Mouse (Mus musculus) adrenal gland, postnatal 14 days (tissue): ENCODE measurements around the gene Nudt3. TPM values are rescaled to one million over a fixed set of nuclear protein-coding genes. Genes with fewer than 3 reads are reported as not detected.

ENCODE experiments used
- DNase-seq: peaks from one replicate; pipeline ENCODE4 v3.0.0; 2021; ENCODE audit warnings: mixed read lengths
- total RNA-seq: library from RNA; stranded (reverse); gene quantifications from 2 replicates; pipeline ENCODE4 v1.2.3, GENCODE M21; 2021

Gene Nudt3
- total RNA-seq, 1 experiment from 2014 or later = 162 TPM

DNA sequence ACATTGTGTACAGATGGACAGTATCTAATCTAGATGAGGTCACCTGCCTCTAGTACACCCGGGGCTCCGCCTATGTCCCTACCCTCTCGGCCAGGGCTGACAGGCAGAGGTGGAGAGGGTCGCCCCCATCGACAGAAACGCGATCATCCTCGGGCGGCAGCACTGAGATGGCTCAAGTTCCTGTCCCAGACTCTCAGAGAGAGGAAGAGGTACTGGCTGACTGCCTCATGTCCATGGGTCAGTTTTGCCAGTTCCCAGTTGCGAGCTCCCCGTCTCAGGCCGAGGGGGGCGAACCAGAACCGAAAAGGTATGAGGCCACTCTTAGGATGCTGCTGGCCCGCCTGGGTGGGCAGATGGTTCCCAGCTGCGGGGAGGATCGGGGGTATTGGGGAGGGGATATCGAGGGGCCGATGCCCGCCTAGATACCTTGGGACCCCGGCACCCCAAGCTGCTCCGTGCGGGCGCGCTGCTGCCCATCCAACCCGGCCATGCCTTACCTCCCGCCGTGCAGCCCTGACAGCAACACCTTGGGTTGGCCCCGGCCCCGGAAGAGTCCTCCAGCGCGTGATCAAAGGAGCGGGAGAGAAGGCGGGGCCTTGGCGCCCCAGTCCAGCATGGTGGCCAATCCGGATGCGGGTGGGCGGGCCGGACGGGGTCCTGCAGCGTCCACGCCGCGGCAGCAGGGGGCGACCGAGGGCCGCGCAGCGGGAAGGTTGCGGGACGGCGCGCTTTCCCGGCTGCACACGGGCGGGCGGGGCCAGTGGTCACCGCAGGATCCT, 57.9 kb downstream of the Nudt3 start, which contains the start of gene AI413582:
TSS of gene AI413582 (minus strand) at position 594 of the 779 bp plus-strand sequence.
- DNase-seq = peak; percentile 98

GRCm38 (mm10) chr17:27564391-27565162, 58.7 kb downstream of the Nudt3 start:
- DNase-seq = peak; percentile 46

DNA sequence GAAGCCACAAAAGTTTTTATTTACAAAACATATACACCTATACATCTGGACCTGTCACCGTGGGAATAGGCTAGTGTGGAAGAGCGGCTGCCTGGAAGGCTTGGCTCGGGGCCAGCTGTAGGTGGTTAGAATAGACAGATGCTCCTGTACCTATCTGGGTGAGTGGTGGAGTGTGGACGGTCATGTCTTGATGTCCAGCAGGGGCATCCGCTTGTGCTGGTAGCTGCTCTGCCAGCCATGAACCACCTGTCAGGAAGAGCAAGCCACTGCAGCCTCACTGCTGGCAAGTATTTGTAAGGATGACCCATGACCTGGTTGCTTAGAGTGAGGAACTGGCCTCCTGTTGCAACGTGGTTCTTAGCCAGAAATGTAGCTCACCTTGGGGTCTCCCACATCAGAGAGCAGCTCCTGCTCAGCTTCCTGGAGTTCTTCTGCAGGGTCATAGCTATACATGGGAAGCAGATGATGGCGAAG, 59.5 kb downstream of the Nudt3 start:
- DNase-seq = no peak

GRCm38 (mm10) chr17:27561809-27562526, 61.3 kb downstream of the Nudt3 start:
- peak; percentile 88 for DNase-seq

GRCm38 (mm10) chr17:27560926-27561480, 62.3 kb downstream of the Nudt3 start:
- DNase-seq = no peak

DNA sequence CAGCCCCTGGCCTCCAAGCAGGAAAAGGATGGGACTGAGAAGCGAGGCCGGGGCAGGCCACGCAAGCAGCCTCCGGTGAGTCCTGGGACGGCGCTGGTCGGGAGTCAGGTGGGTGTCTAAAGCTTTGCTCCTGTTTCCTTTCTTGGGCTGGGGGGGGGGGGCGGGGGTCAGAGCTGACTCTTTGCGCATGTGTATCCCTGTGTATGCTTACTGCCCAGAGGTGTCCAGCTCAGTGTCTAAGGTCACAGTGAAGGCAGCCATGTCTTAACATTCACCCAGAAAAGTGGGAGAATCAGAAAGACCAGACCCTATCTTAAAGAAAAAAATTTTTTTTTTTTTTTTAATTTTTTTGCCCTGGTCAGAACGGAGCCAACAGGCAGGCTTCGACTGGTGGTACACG, 63.7 kb downstream of the Nudt3 start:
- DNase-seq = no peak

GRCm38 (mm10) chr17:27558845-27559244, 64.5 kb downstream of the Nudt3 start:
- no peak for DNase-seq

DNA sequence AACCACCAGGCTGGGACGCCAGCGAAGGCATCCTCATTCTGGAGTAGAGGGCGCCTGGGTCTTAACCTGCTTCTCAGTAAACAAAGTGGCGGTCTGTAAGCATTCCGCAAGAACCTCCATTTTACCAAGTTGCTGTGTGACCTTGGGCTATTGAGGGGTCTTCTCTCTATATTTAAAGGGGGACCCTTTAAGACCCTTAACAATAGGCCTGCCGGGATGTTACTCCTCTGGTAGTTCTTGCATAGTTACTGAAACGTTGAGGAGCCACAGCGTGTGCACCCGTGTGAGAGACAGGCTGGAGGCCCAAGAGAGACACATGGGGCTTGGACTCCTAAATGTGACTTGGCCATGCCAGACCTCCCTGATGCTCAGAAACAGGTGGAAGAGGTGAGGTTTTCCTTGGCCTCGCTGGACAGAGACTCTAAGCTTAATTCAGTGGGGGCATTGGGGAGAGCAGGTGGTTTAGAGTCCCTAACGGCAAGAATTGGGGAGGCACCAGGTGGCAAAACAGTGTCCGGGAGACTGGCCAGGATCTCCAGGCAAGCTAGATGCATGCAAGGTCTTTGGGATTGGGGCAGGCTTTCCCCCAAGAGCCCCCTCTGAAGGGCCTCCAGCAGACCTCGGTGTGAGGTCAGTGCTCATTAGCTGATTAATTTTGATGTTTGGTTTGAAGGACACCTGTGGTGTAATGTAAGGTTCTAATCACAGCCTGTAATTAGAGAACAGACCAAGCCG, 65.2 kb downstream of the Nudt3 start:
- DNase-seq = no peak

DNA sequence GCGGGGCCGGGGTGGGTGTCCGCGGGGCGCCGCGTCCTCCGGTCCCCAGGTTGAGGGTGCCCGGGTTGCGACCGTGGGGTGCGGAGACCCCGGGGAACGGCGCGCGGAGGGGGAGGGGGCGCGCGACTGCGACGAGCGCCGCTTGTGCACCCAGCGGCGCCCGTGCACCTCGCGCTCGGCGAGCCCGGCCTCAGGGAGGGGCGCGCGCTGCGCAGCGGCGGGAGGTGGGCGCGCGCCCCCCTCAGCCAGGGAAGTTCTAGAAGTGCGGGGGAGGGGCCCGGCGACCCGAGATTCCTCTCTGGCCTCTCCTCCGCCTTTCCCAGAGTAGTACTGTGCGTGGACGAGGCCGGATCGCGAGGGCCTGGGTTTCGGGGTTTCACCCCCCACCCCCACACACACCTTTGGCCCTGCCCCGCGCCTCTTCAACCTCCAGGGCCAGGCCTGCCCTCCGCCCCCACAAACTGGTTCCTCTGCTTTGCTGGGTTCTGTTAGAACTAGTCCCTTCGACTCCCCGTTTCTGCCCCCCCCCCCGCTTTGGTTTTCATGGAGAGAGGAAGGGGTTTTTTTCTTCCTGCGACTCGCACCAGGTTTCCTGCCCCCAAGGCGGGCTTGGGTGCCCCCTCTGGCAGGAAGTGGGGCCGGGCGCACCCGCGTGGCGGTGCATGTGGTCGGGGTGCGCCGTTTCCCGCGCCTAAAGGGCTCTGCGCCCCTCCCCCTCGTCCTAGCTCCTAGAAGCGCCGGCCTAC, 65.9 kb downstream of the Nudt3 start:
- peak; percentile 67 for DNase-seq

- DNase-seq = peak; percentile 94
These were observed 66.8 kb downstream of the Nudt3 start, which contains the start of gene Hmga1 for GRCm38 (mm10) chr17:27556315-27557011. Hmga1 (plus strand) TSS chr17:27556497.

- DNase-seq = peak; percentile 87
These were observed 67.7 kb downstream of the Nudt3 start for GRCm38 (mm10) chr17:27555512-27556172.

DNA sequence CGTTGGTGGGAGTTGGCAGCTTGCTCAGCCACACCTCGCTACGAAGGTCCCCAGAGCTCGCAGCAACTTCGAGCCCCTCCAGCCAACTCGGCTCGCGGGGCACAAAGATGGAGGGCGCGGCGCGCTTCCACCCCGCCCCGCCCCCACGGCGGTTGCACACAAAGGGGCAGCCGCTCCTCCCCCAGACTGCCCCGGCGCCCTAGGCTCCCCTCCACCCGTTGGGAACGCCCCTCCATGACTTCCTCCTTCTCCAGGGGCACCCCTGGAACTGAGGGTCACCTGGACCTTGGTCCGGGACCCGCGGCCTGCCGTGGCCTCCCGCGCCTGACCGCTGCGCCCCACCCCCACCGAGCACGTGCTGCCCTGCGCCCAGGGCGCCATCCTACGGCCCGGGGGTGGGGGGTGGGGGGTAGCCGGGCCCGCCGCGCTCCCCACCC, 68.2 kb downstream of the Nudt3 start:
- peak; percentile 67 for DNase-seq

DNA sequence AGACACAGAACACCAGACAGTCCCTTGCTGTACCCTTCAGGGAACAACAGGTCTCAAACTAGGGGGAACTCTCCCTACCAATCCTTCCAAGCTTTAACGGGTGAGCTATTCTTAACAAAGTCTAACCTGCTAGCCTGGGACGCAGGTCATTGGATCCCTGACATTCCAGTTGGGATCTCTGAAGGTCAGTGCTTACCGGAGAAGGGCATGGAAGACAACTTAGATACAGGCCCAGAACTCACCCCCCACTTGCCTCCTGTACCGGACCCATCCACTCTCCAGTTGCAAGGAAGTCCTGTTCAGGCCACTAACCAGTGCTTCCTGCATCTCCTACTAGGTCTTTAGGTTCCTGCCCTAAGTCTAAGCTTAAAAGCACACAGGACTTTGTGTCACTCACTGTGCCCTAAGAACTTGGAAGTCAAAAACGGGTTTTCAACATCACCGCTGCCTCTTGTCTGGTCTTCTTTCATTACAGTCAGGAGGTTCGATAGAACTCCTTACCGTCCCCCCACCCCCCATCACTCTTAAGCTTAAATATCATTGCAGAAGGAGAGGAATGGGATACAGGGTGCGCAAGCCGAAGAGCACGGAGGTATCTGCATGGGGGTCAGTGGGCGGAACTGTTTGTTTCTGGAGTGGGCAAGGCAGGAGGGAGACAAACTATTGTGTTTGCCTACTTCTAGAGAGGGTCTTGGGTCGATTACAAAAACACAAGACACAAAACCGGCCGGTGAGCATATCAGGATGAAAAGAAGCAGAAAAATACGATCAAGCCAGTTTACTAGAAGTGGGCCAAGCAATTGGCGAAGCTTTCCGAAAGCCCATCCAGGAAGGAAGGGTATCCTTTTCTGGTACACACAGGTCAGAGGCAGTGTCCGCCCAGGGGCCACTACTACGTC, 69.0 kb downstream of the Nudt3 start:
- DNase-seq = no peak

DNA sequence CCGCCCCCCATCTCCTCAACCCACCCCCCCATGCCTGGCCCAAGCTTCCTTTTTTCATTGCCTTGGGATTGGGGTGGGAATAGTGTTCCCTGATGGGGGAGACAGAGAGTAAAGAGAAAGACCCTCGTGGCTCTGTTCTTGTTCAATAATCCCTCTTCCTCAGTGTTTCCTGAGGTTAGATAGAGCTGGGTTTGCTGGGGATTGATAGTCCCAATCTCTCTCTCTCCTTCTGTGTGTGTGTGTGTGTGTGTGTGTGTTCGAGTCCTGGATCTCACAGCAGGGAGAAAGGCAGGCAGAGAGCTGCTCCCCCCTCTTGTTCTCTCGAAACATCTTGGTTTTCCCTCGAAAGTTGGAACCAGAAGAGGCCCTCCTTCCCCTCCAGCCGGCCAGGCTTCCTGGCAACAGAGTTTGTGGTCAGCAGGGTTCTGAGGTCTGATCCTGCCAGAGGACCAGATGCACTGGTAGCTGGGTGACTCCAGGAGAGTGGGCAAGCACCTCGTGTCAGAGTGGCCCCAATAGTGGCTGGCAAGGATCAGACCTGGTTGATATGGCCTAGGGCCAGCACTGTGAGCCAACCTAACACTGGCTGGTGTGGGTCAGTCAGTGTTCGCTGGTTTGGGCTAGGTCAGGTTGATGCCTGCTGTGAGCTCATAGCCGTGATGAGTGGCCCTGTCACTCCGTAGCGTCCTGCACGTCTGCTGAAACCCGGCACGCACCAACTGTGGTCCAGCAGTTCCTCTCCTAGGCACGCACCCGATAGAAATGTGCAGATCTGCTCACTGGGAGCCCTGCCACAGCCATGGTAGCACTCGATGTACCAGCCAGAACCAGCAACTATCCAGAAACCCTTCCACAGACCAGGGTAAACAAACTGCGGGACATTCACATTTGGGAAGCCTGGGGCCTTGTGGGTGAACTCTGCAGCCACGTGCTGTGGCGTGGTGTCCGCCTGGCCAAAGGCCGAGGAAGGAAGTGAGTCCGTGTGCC, 70.8 kb downstream of the Nudt3 start:
- DNase-seq = no peak

GRCm38 (mm10) chr17:27551393-27551940, 71.8 kb downstream of the Nudt3 start:
- no peak for DNase-seq

DNA sequence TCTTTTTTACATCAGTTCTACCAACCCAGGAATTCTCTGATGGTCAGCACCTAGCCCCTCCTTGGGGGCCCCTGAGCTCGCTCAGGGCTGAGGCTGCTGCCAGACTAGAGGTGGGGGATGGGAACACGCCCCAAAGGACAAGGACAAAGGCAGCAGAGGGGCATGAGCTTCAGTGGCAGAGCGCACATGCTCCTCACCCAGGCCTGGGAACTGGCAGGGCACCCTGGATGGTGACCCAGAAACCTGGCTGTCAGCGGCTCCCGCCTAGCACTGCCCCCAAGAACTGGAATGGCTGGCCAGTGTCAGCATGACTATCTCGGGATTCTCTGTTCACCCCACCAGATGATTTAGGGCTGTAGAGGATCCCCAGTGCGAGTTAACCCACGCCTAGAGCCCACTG, 74.1 kb downstream of the Nudt3 start:
- DNase-seq = peak; percentile 59
